Mouse (Mus musculus) liver, adult 2 months (tissue): ENCODE measurements around the gene Ecd. TPM values are rescaled to one million over a fixed set of nuclear protein-coding genes. Genes with fewer than 3 reads are reported as not detected.
A peak's percentile ranks its signal among the peaks of the same experiment; 100 is the strongest.

Experiments used
- DNase-seq: peaks from one replicate; pipeline ENCODE4 v3.0.0-alpha.2; 2011; ENCODE audit warnings: low read depth, low spot score; ENCODE audit errors: extremely low read depth
- H3K27ac ChIP-seq: fragments of 200-500 bp; replicated peaks from 2 replicates; pipeline ENCODE4 v1.5.1; 2012; ENCODE audit warnings: low read depth, mild to moderate bottlenecking, control low read depth, inconsistent platforms, low read length; ENCODE audit not compliant: insufficient read depth
- H3K27me3 ChIP-seq: fragments of 200-500 bp; 2 replicates; pipeline ENCODE4 v1.6.1; 2012; ENCODE audit warnings: mild to moderate bottlenecking, moderate library complexity, low read length, inconsistent platforms; ENCODE audit not compliant: control insufficient read depth, insufficient read depth
- H3K36me3 ChIP-seq: fragments of 200-500 bp; 2 replicates; pipeline ENCODE4 v1.6.1; 2012; ENCODE audit warnings: low read length, inconsistent platforms; ENCODE audit not compliant: control insufficient read depth, insufficient read depth
- H3K4me1 ChIP-seq: fragments of 200-500 bp; 2 replicates; pipeline ENCODE4 v1.6.1; 2011; ENCODE audit warnings: low read length; ENCODE audit not compliant: control insufficient read depth, insufficient read depth
- H3K4me3 ChIP-seq: fragments of 200-500 bp; 2 replicates; pipeline ENCODE4 v1.5.1; 2011; ENCODE audit warnings: low read depth, mild to moderate bottlenecking, control low read depth, low read length, moderate library complexity; ENCODE audit not compliant: insufficient read depth
- H3K79me2 ChIP-seq: fragments of 200-500 bp; 2 replicates; pipeline ENCODE4 v1.6.1; 2012; ENCODE audit warnings: inconsistent platforms, mild to moderate bottlenecking, low read length, moderate library complexity; ENCODE audit not compliant: control insufficient read depth, insufficient read depth
- H3K9ac ChIP-seq: fragments of 200-500 bp; 2 replicates; pipeline ENCODE4 v1.6.1; 2012; ENCODE audit warnings: low read depth, mild to moderate bottlenecking, control low read depth, inconsistent platforms, low read length
- CTCF ChIP-seq: fragments of 200-500 bp; IDR thresholded peaks from 2 replicates; pipeline ENCODE4 v1.5.1; 2011; ENCODE audit warnings: low read depth, low read length, control low read depth
- POLR2A ChIP-seq: fragments of 200-500 bp; IDR thresholded peaks from 2 replicates; pipeline ENCODE4 v1.6.1; 2011; ENCODE audit warnings: low read length, control low read depth; ENCODE audit not compliant: insufficient read depth; ENCODE audit errors: extremely low read depth
- WGBS: fragments of 180-500 bp; shearing (Covaris S2); methylation state at CpG from one replicate; pipeline ENCODE4 v1.1.7; 2018; 5-methylcytosine and 5-hydroxymethylcytosine counted together
- polyA plus RNA-seq: library from polyadenylated mRNA; depleted of rRNA; stranded (reverse); fragments of >200 nt; gene quantifications from 2 replicates; pipeline ENCODE4 v1.2.3, GENCODE M21; 2012; rRNA removed
- total RNA-seq: library from RNA; depleted of rRNA; stranded (reverse); fragments of >200 nt; gene quantifications from 2 replicates; pipeline ENCODE4 v1.2.3, GENCODE M21; 2014; rRNA removed

Gene Ecd
- total and polyA plus RNA-seq, 2 experiments, result 13.6 to 16.7 TPM

DNA sequence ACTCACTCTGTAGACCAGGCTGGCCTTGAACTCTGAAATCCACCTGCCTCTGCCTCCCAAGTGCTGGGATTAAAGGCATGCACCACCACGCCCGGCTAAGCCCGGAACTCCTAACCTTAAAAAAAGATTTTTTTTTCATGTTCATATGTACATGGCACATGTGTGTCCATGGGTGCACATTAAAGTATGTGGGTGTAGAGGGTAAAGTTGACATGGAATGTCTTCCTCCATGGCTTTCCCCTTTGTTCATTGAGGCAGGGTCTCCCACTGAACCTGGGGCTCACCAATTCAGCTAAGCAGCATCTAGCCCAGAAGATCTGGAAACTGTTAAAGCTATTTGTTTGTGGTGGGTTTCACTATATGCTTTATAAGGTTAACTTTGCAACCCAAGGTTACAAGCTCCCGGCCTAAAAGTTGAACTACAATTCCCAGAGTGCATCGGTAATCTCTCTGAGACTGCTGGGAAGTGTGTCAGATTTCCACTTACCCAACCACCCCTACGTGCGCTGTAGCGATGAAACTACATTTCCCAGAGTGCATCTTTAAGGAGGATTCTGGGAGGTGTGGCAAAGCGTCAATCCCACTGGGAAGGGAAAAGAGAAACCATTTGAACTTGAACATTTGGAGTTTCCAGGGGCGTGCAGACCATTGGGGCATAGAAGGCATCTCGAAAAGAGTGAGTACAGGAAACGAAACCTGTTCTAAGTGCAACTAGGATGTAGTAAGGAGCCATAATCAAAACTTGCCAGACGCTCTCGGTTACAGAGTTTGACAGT is 53.6 kb downstream of the Ecd start, which contains the start of gene Nudt13:
Gene Nudt13, plus strand, starts transcription at position 581 of the 776 bp plus-strand sequence.
- DNase-seq, result peak; percentile 98
- no peak for TF ChIP-seq POLR2A
- TF ChIP-seq CTCF, result no peak
- no peak within 1 kb of the TSS for H3K27ac ChIP-seq
- WGBS, result 21% methylated on average over 14 of the region's 14 CpGs
- H3K27me3 ChIP-seq, result no peaks in the 10 kb centered on the region
- H3K79me2 ChIP-seq, result peaks cover 4% of the 10 kb centered on the region; the same call in 1 of the 2 replicates
- no peaks in the 10 kb centered on the region for H3K36me3 ChIP-seq
- peak within 1 kb of the TSS; percentile 53 for H3K4me3 ChIP-seq
- peaks cover 5% of the 10 kb centered on the region for H3K4me1 ChIP-seq
- H3K9ac ChIP-seq, result peak within 1 kb of the TSS; percentile 55

DNA sequence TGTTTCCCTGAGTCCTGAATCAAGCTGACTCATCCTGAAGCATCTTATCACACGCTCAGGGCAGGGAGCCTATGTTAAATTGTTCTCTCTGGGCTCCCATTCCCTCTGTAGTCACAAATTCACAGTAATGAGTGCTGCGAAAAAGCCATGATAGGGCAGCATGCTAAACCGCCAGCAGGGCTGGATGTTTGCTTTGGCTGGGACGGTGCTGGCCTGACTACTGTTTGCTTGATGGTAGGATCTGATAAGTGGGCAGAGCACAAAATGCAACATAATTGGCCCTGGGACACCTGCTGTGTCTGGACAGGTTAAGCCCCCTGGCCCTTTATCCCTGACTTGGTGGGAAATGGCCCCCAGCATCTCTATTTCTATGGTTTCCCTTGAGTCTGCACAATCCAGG is 56.5 kb downstream of the Ecd start:
- TF ChIP-seq POLR2A (no peak), CTCF (0 out of 2 replicates have a peak, but pooled peaks have one; percentile 25)
- peak; percentile 76 for DNase-seq
- no peak overlapping the region for H3K4me3 ChIP-seq
- no peak overlapping the region for H3K9ac ChIP-seq
- peaks cover 4% of the 10 kb centered on the region; the same call in 1 of the 2 replicates for H3K79me2 ChIP-seq
- H3K27me3 ChIP-seq, result no peaks in the 10 kb centered on the region
- no peaks in the 10 kb centered on the region for H3K36me3 ChIP-seq
- WGBS, result 27% methylated on average over 4 of the region's 4 CpGs
- H3K4me1 ChIP-seq, result peaks cover 5% of the 10 kb centered on the region
- no peak overlapping the region for H3K27ac ChIP-seq

Other genes starting within 250 kb of the Ecd start
- 4.1 and 4.6 TPM in 2 replicates for gene Saysd1, start 209.6 kb downstream of the Ecd start, total RNA-seq
- 10.0 and 10.9 TPM in 2 replicates for gene Saysd1, start 209.6 kb downstream of the Ecd start, polyA plus RNA-seq
- gene Kcnk5, start 166.3 kb downstream of the Ecd start, total RNA-seq, result 17.5 and 25.6 TPM in 2 replicates
- 10.3 and 13.8 TPM in 2 replicates for gene Kcnk5, start 166.3 kb downstream of the Ecd start, polyA plus RNA-seq
- not detected in 2 replicates for gene Kcnk16, start 78.9 kb downstream of the Ecd start, total RNA-seq
- gene Kcnk16, start 78.9 kb downstream of the Ecd start, polyA plus RNA-seq, result not detected in 2 replicates
- 10.0 and 10.7 TPM in 2 replicates for gene Nudt13, start 53.4 kb downstream of the Ecd start, total RNA-seq
- gene Nudt13, start 53.4 kb downstream of the Ecd start, polyA plus RNA-seq, result 10.0 and 13.7 TPM in 2 replicates
- gene Fam149b, start within 50 bp of the Ecd start, total RNA-seq, result 20.8 and 24.8 TPM in 2 replicates
- 14.6 and 17.5 TPM in 2 replicates for gene Fam149b, start within 50 bp of the Ecd start, polyA plus RNA-seq
- gene Dnajc9, start 40.8 kb upstream of the Ecd start, total RNA-seq, result 6.6 and 7.9 TPM in 2 replicates
- gene Dnajc9, start 40.8 kb upstream of the Ecd start, polyA plus RNA-seq, result 4.6 and 5.7 TPM in 2 replicates
- 24.9 and 29.4 TPM in 2 replicates for gene Mrps16, start 45.5 kb upstream of the Ecd start, total RNA-seq
- gene Mrps16, start 45.5 kb upstream of the Ecd start, polyA plus RNA-seq, result 26.7 and 29.2 TPM in 2 replicates
- under 0.01 TPM in 1 of 2 replicates, not detected in the other for gene Cfap70, start 104.1 kb upstream of the Ecd start, total RNA-seq
- gene Cfap70, start 104.1 kb upstream of the Ecd start, polyA plus RNA-seq, result not detected in 2 replicates
- 92.6 and 103 TPM in 2 replicates for gene Anxa7, start 132.0 kb upstream of the Ecd start, total RNA-seq
- 42.8 and 59.6 TPM in 2 replicates for gene Anxa7, start 132.0 kb upstream of the Ecd start, polyA plus RNA-seq
- 0.18 and 0.20 TPM in 2 replicates for gene Mss51, start 148.8 kb upstream of the Ecd start, total RNA-seq
- 0.10 and 0.16 TPM in 2 replicates for gene Mss51, start 148.8 kb upstream of the Ecd start, polyA plus RNA-seq
- gene Ppp3cb, start 198.5 kb upstream of the Ecd start, total RNA-seq, result 23.0 and 24.8 TPM in 2 replicates
- gene Ppp3cb, start 198.5 kb upstream of the Ecd start, polyA plus RNA-seq, result 4.4 and 4.5 TPM in 2 replicates